Mouse (Mus musculus): ENCODE results near the gene Tirap. TPM values are rescaled to one million over a fixed set of nuclear protein-coding genes. Genes with fewer than 3 reads are reported as not detected.

Tirap gene
- polyA plus RNA-seq, 1 experiment from 2014 or later = 3.5 TPM

DNA sequence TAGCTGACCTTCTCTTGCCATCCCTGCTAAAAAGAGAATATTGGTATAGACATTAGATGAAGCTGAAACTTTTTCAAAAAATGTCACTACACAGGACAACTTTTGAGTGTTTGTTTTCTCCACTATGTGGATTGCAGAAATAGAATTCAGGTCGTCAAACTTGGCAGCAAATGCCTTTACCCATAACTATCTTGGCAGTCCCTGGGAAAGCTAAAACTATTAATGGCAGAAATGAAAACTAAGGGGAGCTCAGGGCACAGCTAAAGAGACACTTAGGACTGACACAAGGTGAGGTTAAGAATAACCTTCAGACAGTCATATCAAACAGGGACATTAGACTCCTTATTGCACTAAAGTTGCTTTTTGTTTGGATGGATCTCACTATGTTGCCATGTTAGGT, 17.9 kb upstream of the Tirap start:
- H3K9me3 ChIP-seq (replicated peaks; ENCODE audit: control insufficient read depth, low read length) = no peaks in the 10 kb centered on the region
- 79% methylated on average over 1 of the region's 1 CpGs for WGBS
- H3K36me3 ChIP-seq (ENCODE audit: control insufficient read depth, insufficient read depth, low read length) = peaks cover 88% of the 10 kb centered on the region
- H3K27me3 ChIP-seq (replicated peaks; ENCODE audit: control insufficient read depth, insufficient read depth, low read length) = no peaks in the 10 kb centered on the region
- H3K27ac ChIP-seq (ENCODE audit: low read depth, low read length) = no peak overlapping the region
- H3K4me1 ChIP-seq (ENCODE audit: control insufficient read depth, insufficient read depth, low read length) = no peaks in the 10 kb centered on the region
- H3K4me3 ChIP-seq (ENCODE audit: low read depth, low read length) = no peak overlapping the region
- H3K9ac ChIP-seq (ENCODE audit: low read length) = no peak overlapping the region
- no peak overlapping the region for H3K4me2 ChIP-seq (ENCODE audit: low read length)
- ATAC-seq = no peak
- DNase-seq (ENCODE audit: low spot score) = no peak

GRCm38 (mm10) chr9:35211573-35212511, 11.8 kb upstream of the Tirap start:
- Histone ChIP-seq H3K27me3 (replicated peaks; ENCODE audit: control insufficient read depth, insufficient read depth, low read length) (no peaks in the 10 kb centered on the region), H3K4me2 (ENCODE audit: low read length) (peak overlapping the region; percentile 94), H3K4me3 (ENCODE audit: low read depth, low read length) (peak overlapping the region; percentile 85), H3K36me3 (ENCODE audit: control insufficient read depth, insufficient read depth, low read length) (peaks cover 49% of the 10 kb centered on the region), H3K9ac (ENCODE audit: low read length) (peak overlapping the region; percentile 83), H3K4me1 (ENCODE audit: control insufficient read depth, insufficient read depth, low read length) (peaks cover 10% of the 10 kb centered on the region), H3K9me3 (replicated peaks; ENCODE audit: control insufficient read depth, low read length) (no peaks in the 10 kb centered on the region), H3K27ac (ENCODE audit: low read depth, low read length) (no peak overlapping the region)
- ATAC-seq (no peak), DNase-seq (ENCODE audit: low spot score) (no peak)
- WGBS = 35% methylated on average over 26 of the region's 26 CpGs

GRCm38 (mm10) chr9:35210542-35211474, 10.7 kb upstream of the Tirap start, which contains the start of gene Foxred1:
Foxred1 (minus strand) TSS chr9:35211055.
- DNase-seq (ENCODE audit: low spot score) (peak; percentile 100), ATAC-seq (peak; percentile 100)
- H3K36me3 ChIP-seq (ENCODE audit: control insufficient read depth, insufficient read depth, low read length) = peaks cover 51% of the 10 kb centered on the region
- H3K9me3 ChIP-seq (replicated peaks; ENCODE audit: control insufficient read depth, low read length) = no peaks in the 10 kb centered on the region
- peak within 1 kb of the TSS; percentile 94 for H3K4me2 ChIP-seq (ENCODE audit: low read length)
- no peaks in the 10 kb centered on the region for H3K27me3 ChIP-seq (replicated peaks; ENCODE audit: control insufficient read depth, insufficient read depth, low read length)
- peak within 1 kb of the TSS; percentile 89 for H3K27ac ChIP-seq (ENCODE audit: low read depth, low read length)
- WGBS = under 1% methylated on average over 71 of the region's 72 CpGs
- peak within 1 kb of the TSS; percentile 85 for H3K9ac ChIP-seq (ENCODE audit: low read length)
- peaks cover 10% of the 10 kb centered on the region for H3K4me1 ChIP-seq (ENCODE audit: control insufficient read depth, insufficient read depth, low read length)
- H3K4me3 ChIP-seq (ENCODE audit: low read depth, low read length) = peak within 1 kb of the TSS; percentile 85

- WGBS = 98% methylated on average over 2 of the region's 2 CpGs
These were observed 4.3 kb upstream of the Tirap start for GRCm38 (mm10) chr9:35204421-35204820.

DNA sequence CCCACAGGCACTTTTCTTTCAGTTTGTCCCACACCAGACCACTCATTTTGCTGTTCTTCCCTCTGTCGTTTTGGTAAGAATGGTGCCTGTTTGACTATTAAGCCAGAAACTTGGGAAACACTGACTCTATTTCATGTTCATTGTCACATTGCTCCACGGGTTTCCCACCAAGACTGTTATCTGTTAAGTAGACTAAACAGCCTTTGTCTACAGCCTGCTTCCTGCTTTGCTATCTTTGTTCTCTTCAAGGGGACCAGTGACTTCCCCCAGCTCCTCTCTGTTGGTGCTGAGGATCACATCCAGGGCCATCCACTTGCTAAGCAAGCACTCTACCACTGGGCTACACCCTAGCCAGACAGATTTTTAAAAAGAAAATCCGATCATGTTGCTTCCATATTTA, 3.4 kb upstream of the Tirap start:
- Histone ChIP-seq H3K4me2 (ENCODE audit: low read length) (no peak overlapping the region), H3K9me3 (replicated peaks; ENCODE audit: control insufficient read depth, low read length) (no peaks in the 10 kb centered on the region), H3K4me1 (ENCODE audit: control insufficient read depth, insufficient read depth, low read length) (peaks cover 9% of the 10 kb centered on the region), H3K9ac (ENCODE audit: low read length) (no peak overlapping the region), H3K27ac (ENCODE audit: low read depth, low read length) (0 out of 2 replicates have a peak overlapping the region, but pooled peaks have one; percentile 21), H3K4me3 (ENCODE audit: low read depth, low read length) (no peak overlapping the region), H3K36me3 (ENCODE audit: control insufficient read depth, insufficient read depth, low read length) (peaks cover 37% of the 10 kb centered on the region), H3K27me3 (replicated peaks; ENCODE audit: control insufficient read depth, insufficient read depth, low read length) (no peaks in the 10 kb centered on the region)
- DNase-seq (ENCODE audit: low spot score) (no peak), ATAC-seq (no peak)
- 77% methylated on average over 3 of the region's 3 CpGs for WGBS

More at GRCm38 (mm10) chr9:35204421-35204820, 4.3 kb upstream of the Tirap start:
- H3K4me3 ChIP-seq (ENCODE audit: low read depth, low read length) = no peak overlapping the region
- H3K4me1 ChIP-seq (ENCODE audit: control insufficient read depth, insufficient read depth, low read length) = peaks cover 9% of the 10 kb centered on the region
- no peaks in the 10 kb centered on the region for H3K9me3 ChIP-seq (replicated peaks; ENCODE audit: control insufficient read depth, low read length)
- H3K36me3 ChIP-seq (ENCODE audit: control insufficient read depth, insufficient read depth, low read length) = peaks cover 37% of the 10 kb centered on the region
- H3K4me2 ChIP-seq (ENCODE audit: low read length) = no peak overlapping the region
- ATAC-seq (no peak), DNase-seq (ENCODE audit: low spot score) (no peak)
- H3K27me3 ChIP-seq (replicated peaks; ENCODE audit: control insufficient read depth, insufficient read depth, low read length) = no peaks in the 10 kb centered on the region
- H3K27ac ChIP-seq (ENCODE audit: low read depth, low read length) = no peak overlapping the region
- no peak overlapping the region for H3K9ac ChIP-seq (ENCODE audit: low read length)

- peaks cover 13% of the 10 kb centered on the region for H3K36me3 ChIP-seq (ENCODE audit: control insufficient read depth, insufficient read depth, low read length)
- 72% methylated on average over 9 of the region's 9 CpGs for WGBS
- peak overlapping the region; percentile 55 for H3K4me2 ChIP-seq (ENCODE audit: low read length)
- peak overlapping the region; percentile 57 for H3K4me3 ChIP-seq (ENCODE audit: low read depth, low read length)
- no peaks in the 10 kb centered on the region for H3K27me3 ChIP-seq (replicated peaks; ENCODE audit: control insufficient read depth, insufficient read depth, low read length)
- peak; percentile 11 for DNase-seq (ENCODE audit: low spot score)
- no peaks in the 10 kb centered on the region for H3K9me3 ChIP-seq (replicated peaks; ENCODE audit: control insufficient read depth, low read length)
- no peak overlapping the region for H3K27ac ChIP-seq (ENCODE audit: low read depth, low read length)
- peaks cover 9% of the 10 kb centered on the region for H3K4me1 ChIP-seq (ENCODE audit: control insufficient read depth, insufficient read depth, low read length)
- peak; percentile 8; the same call in 1 of the 2 replicates for ATAC-seq
- peak overlapping the region; percentile 71; the same call in 1 of the 2 replicates for H3K9ac ChIP-seq (ENCODE audit: low read length)
These were observed 504 bp upstream of the Tirap start for GRCm38 (mm10) chr9:35200529-35201060.

GRCm38 (mm10) chr9:35198945-35199771, 933 bp downstream of the Tirap start:
- peak overlapping the region; percentile 55 for H3K4me2 ChIP-seq (ENCODE audit: low read length)
- H3K9ac ChIP-seq (ENCODE audit: low read length) = peak overlapping the region; percentile 71
- DNase-seq (ENCODE audit: low spot score) = no peak
- H3K27ac ChIP-seq (ENCODE audit: low read depth, low read length) = no peak overlapping the region
- H3K36me3 ChIP-seq (ENCODE audit: control insufficient read depth, insufficient read depth, low read length) = no peaks in the 10 kb centered on the region; the same call in 1 of the 2 replicates
- ATAC-seq = peak; percentile 40
- H3K4me1 ChIP-seq (ENCODE audit: control insufficient read depth, insufficient read depth, low read length) = peaks cover 9% of the 10 kb centered on the region
- no peaks in the 10 kb centered on the region for H3K9me3 ChIP-seq (replicated peaks; ENCODE audit: control insufficient read depth, low read length)
- peak overlapping the region; percentile 57 for H3K4me3 ChIP-seq (ENCODE audit: low read depth, low read length)
- WGBS = 27% methylated on average over 18 of the region's 18 CpGs
- H3K27me3 ChIP-seq (replicated peaks; ENCODE audit: control insufficient read depth, insufficient read depth, low read length) = no peaks in the 10 kb centered on the region

DNA sequence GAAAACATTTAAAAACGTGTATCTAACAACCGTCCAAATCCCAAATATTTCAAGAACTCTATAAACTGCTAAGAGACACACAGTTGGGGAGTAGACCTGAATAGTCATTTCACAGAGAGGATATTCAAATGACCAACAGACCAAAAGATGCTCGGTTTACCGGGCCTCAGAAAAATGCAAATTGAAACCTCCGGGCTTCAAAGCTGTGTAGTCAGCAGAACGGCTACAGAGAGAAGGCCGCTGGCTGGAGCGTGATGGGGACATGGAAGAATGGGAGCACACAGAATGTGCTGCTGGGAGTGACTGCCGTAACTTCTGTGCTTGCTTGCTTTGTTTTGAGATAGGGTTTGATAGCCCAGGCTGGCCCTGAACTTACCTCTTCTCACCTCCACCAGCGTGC, 1.7 kb downstream of the Tirap start:
- Histone ChIP-seq H3K9ac (ENCODE audit: low read length) (no peak overlapping the region), H3K4me2 (ENCODE audit: low read length) (no peak overlapping the region), H3K4me1 (ENCODE audit: control insufficient read depth, insufficient read depth, low read length) (peaks cover 9% of the 10 kb centered on the region), H3K27ac (ENCODE audit: low read depth, low read length) (no peak overlapping the region), H3K4me3 (ENCODE audit: low read depth, low read length) (no peak overlapping the region), H3K36me3 (ENCODE audit: control insufficient read depth, insufficient read depth, low read length) (no peaks in the 10 kb centered on the region), H3K9me3 (replicated peaks; ENCODE audit: control insufficient read depth, low read length) (no peaks in the 10 kb centered on the region), H3K27me3 (replicated peaks; ENCODE audit: control insufficient read depth, insufficient read depth, low read length) (no peaks in the 10 kb centered on the region)
- ATAC-seq (no peak), DNase-seq (ENCODE audit: low spot score) (no peak)
- WGBS = 77% methylated on average over 10 of the region's 10 CpGs
